Mouse (Mus musculus) heart, embryonic 13.5 days (tissue): ENCODE data around the gene Ccdc8. TPM values are rescaled to one million over a fixed set of nuclear protein-coding genes. Genes with fewer than 3 reads are reported as not detected.

Experiments used
- ATAC-seq: fragments of 200-750 bp; cut with Nextera tagmentation; 2 replicates; pipeline ENCODE4 v1.8.0; 2017; ENCODE audit warnings: moderate TSS enrichment; ENCODE audit not compliant: insufficient number of reproducible peaks, low FRiP score, low TSS enrichment; ENCODE audit errors: extremely low read depth
- H3K27ac ChIP-seq: fragments of 300-500 bp; sonication (generic); replicated peaks from 2 replicates; pipeline ENCODE4 v1.5.1; 2015; ENCODE audit warnings: moderate library complexity, mild to moderate bottlenecking, inconsistent platforms
- H3K27me3 ChIP-seq: fragments of 300-500 bp; sonication (generic); replicated peaks from 2 replicates; pipeline ENCODE4 v1.6.1; 2015; ENCODE audit warnings: mild to moderate bottlenecking, inconsistent platforms
- H3K36me3 ChIP-seq: fragments of 300-500 bp; sonication (generic); 2 replicates; pipeline ENCODE4 v1.6.1; 2015; ENCODE audit warnings: mild to moderate bottlenecking, inconsistent platforms
- H3K4me1 ChIP-seq: fragments of 300-500 bp; sonication (generic); 2 replicates; pipeline ENCODE4 v1.6.1; 2015; ENCODE audit warnings: inconsistent platforms
- H3K4me2 ChIP-seq: fragments of 300-500 bp; sonication (generic); 2 replicates; pipeline ENCODE4 v1.6.1; 2015; ENCODE audit warnings: inconsistent platforms, mild to moderate bottlenecking, moderate library complexity
- H3K4me3 ChIP-seq: fragments of 300-500 bp; sonication (generic); 2 replicates; pipeline ENCODE4 v1.5.1; 2015; ENCODE audit warnings: moderate library complexity, mild to moderate bottlenecking, inconsistent platforms
- H3K9ac ChIP-seq: fragments of 300-500 bp; sonication (generic); 2 replicates; pipeline ENCODE4 v1.6.1; 2015; ENCODE audit warnings: inconsistent platforms, mild to moderate bottlenecking, moderate library complexity
- H3K9me3 ChIP-seq: fragments of 300-500 bp; sonication (generic); 2 replicates; pipeline ENCODE4 v1.6.1; 2016; ENCODE audit warnings: inconsistent platforms
- WGBS: fragments of 180-500 bp; shearing (Covaris S2); methylation state at CpG from one replicate; pipeline ENCODE4 v1.1.7; 2015; ENCODE audit warnings: mixed read lengths; 5-methylcytosine and 5-hydroxymethylcytosine counted together
- polyA plus RNA-seq: library from polyadenylated mRNA; unstranded; fragments of >200 nt; fragmentation: Nextera tagmentation; extraction: Ambion mirVana; gene quantifications from 2 replicates; pipeline ENCODE4 v1.2.1, GENCODE M21; 2015

Ccdc8 gene
- polyA plus RNA-seq, 1 experiment from 2014 or later = 25.5 TPM

- Histone ChIP-seq H3K9me3 (no peaks in the 10 kb centered on the region), H3K36me3 (peaks cover 91% of the 10 kb centered on the region), H3K9ac (peak overlapping the region; percentile 30), H3K27me3 (no peaks in the 10 kb centered on the region), H3K27ac (peak overlapping the region; percentile 81), H3K4me3 (no peak overlapping the region), H3K4me1 (peaks cover 32% of the 10 kb centered on the region), H3K4me2 (0 out of 2 replicates have a peak overlapping the region, but pooled peaks have one; percentile 7)
- peak; percentile 74 for ATAC-seq
- WGBS = 47% methylated on average over 1 of the region's 1 CpGs
These were observed 24.5 kb downstream of the Ccdc8 start for GRCm38 (mm10) chr7:17017036-17017435.

GRCm38 (mm10) chr7:17017921-17018320, 25.4 kb downstream of the Ccdc8 start:
- no peaks in the 10 kb centered on the region for H3K27me3 ChIP-seq
- H3K36me3 ChIP-seq = peaks cover 91% of the 10 kb centered on the region
- no peak overlapping the region for H3K4me3 ChIP-seq
- no peaks in the 10 kb centered on the region for H3K9me3 ChIP-seq
- 84% methylated on average over 2 of the region's 2 CpGs for WGBS
- peaks cover 41% of the 10 kb centered on the region for H3K4me1 ChIP-seq
- H3K9ac ChIP-seq = peak overlapping the region; percentile 30
- peak overlapping the region; percentile 81 for H3K27ac ChIP-seq
- ATAC-seq = no peak
- H3K4me2 ChIP-seq = no peak overlapping the region

GRCm38 (mm10) chr7:17019426-17020166, 27.1 kb downstream of the Ccdc8 start:
- no peak overlapping the region for H3K27ac ChIP-seq
- peaks cover 85% of the 10 kb centered on the region for H3K36me3 ChIP-seq
- H3K4me1 ChIP-seq = peaks cover 57% of the 10 kb centered on the region
- H3K27me3 ChIP-seq = no peaks in the 10 kb centered on the region
- 0 out of 2 replicates have a peak overlapping the region, but pooled peaks have one; percentile 19 for H3K9ac ChIP-seq
- 76% methylated on average over 7 of the region's 7 CpGs for WGBS
- no peak overlapping the region for H3K4me3 ChIP-seq
- no peaks in the 10 kb centered on the region for H3K9me3 ChIP-seq
- ATAC-seq = no peak
- no peak overlapping the region for H3K4me2 ChIP-seq

- WGBS = 95% methylated on average over 15 of the region's 15 CpGs
- no peak overlapping the region for H3K27ac ChIP-seq
- H3K4me3 ChIP-seq = no peak overlapping the region
- H3K36me3 ChIP-seq = peaks cover 60% of the 10 kb centered on the region
- H3K4me1 ChIP-seq = peaks cover 68% of the 10 kb centered on the region
- H3K9ac ChIP-seq = no peak overlapping the region; the same call in 1 of the 2 replicates
- ATAC-seq = no peak
- no peaks in the 10 kb centered on the region for H3K27me3 ChIP-seq
- no peak overlapping the region for H3K4me2 ChIP-seq
- H3K9me3 ChIP-seq = no peaks in the 10 kb centered on the region
These were observed 29.7 kb downstream of the Ccdc8 start for GRCm38 (mm10) chr7:17022176-17022575.

GRCm38 (mm10) chr7:17023701-17024100, 31.2 kb downstream of the Ccdc8 start:
- no peak for ATAC-seq
- peak overlapping the region; percentile 0; the same call in 1 of the 2 replicates for H3K4me3 ChIP-seq
- H3K9ac ChIP-seq = peak overlapping the region; percentile 92
- H3K9me3 ChIP-seq = no peaks in the 10 kb centered on the region
- H3K4me1 ChIP-seq = peaks cover 56% of the 10 kb centered on the region
- H3K27me3 ChIP-seq = no peaks in the 10 kb centered on the region
- 29% methylated on average over 4 of the region's 4 CpGs for WGBS
- peak overlapping the region; percentile 89 for H3K4me2 ChIP-seq
- peaks cover 51% of the 10 kb centered on the region for H3K36me3 ChIP-seq
- H3K27ac ChIP-seq = peak overlapping the region; percentile 83

- Histone ChIP-seq H3K4me1 (peaks cover 59% of the 10 kb centered on the region), H3K4me3 (peak overlapping the region; percentile 0; the same call in 1 of the 2 replicates), H3K27ac (peak overlapping the region; percentile 83), H3K9me3 (no peaks in the 10 kb centered on the region), H3K27me3 (no peaks in the 10 kb centered on the region), H3K9ac (peak overlapping the region; percentile 92), H3K4me2 (peak overlapping the region; percentile 89), H3K36me3 (peaks cover 49% of the 10 kb centered on the region)
- ATAC-seq = no peak
- WGBS = 66% methylated on average over 6 of the region's 6 CpGs
These were observed 31.6 kb downstream of the Ccdc8 start for GRCm38 (mm10) chr7:17024141-17024540.

GRCm38 (mm10) chr7:17024814-17025504, 32.5 kb downstream of the Ccdc8 start:
- Histone ChIP-seq H3K36me3 (peaks cover 41% of the 10 kb centered on the region), H3K27ac (peak overlapping the region; percentile 83), H3K4me2 (peak overlapping the region; percentile 89), H3K9ac (peak overlapping the region; percentile 92), H3K9me3 (no peaks in the 10 kb centered on the region), H3K4me3 (no peak overlapping the region), H3K27me3 (no peaks in the 10 kb centered on the region), H3K4me1 (peaks cover 57% of the 10 kb centered on the region)
- ATAC-seq = no peak
- WGBS = 70% methylated on average over 10 of the region's 10 CpGs

GRCm38 (mm10) chr7:17025505-17025894, 33.0 kb downstream of the Ccdc8 start:
- 43% methylated on average over 4 of the region's 4 CpGs for WGBS
- H3K4me1 ChIP-seq = peaks cover 55% of the 10 kb centered on the region
- H3K36me3 ChIP-seq = peaks cover 38% of the 10 kb centered on the region
- no peaks in the 10 kb centered on the region for H3K9me3 ChIP-seq
- peak overlapping the region; percentile 83 for H3K27ac ChIP-seq
- H3K4me3 ChIP-seq = peak overlapping the region; percentile 90
- no peaks in the 10 kb centered on the region for H3K27me3 ChIP-seq
- no peak for ATAC-seq
- H3K9ac ChIP-seq = peak overlapping the region; percentile 92
- peak overlapping the region; percentile 89 for H3K4me2 ChIP-seq

- Histone ChIP-seq H3K27ac (no peak overlapping the region), H3K9me3 (no peaks in the 10 kb centered on the region), H3K9ac (peak overlapping the region; percentile 92), H3K4me3 (peak overlapping the region; percentile 90), H3K4me1 (peaks cover 55% of the 10 kb centered on the region), H3K4me2 (peak overlapping the region; percentile 89), H3K27me3 (no peaks in the 10 kb centered on the region), H3K36me3 (peaks cover 38% of the 10 kb centered on the region)
- WGBS = 43% methylated on average over 9 of the region's 9 CpGs
- no peak for ATAC-seq
These were observed 33.6 kb downstream of the Ccdc8 start for GRCm38 (mm10) chr7:17025896-17026622.

GRCm38 (mm10) chr7:17026710-17027587, 34.4 kb downstream of the Ccdc8 start:
- ATAC-seq = peak; percentile 65; the same call in 1 of the 2 replicates
- WGBS = 3% methylated on average over 24 of the region's 24 CpGs
- Histone ChIP-seq H3K4me2 (peak overlapping the region; percentile 89), H3K27ac (peak overlapping the region; percentile 88), H3K4me3 (peak overlapping the region; percentile 90), H3K36me3 (peaks cover 38% of the 10 kb centered on the region), H3K9me3 (no peaks in the 10 kb centered on the region), H3K27me3 (no peaks in the 10 kb centered on the region), H3K4me1 (peaks cover 55% of the 10 kb centered on the region), H3K9ac (peak overlapping the region; percentile 92)
